Mouse (Mus musculus): ENCODE data around the gene Wipf3. TPM values are rescaled to one million over a fixed set of nuclear protein-coding genes. Genes with fewer than 3 reads are reported as not detected.

Wipf3 gene
- polyA plus RNA-seq, 1 experiment, result 0.20 TPM

- Histone ChIP-seq H3K27me3 (ENCODE audit: control insufficient read depth, insufficient read depth, low read length) (no peaks in the 10 kb centered on the region), H3K36me3 (ENCODE audit: control insufficient read depth, insufficient read depth, low read length) (no peaks in the 10 kb centered on the region), H3K4me1 (ENCODE audit: control insufficient read depth, insufficient read depth, insufficient read length) (no peaks in the 10 kb centered on the region), H3K27ac (ENCODE audit: insufficient read depth, low read length) (no peak overlapping the region), H3K4me3 (ENCODE audit: extremely low read depth, insufficient read depth, insufficient read length) (no peak overlapping the region)
- DNase-seq (ENCODE audit: low read depth in 1 of 2, low spot score in 2 of 2), result no peak
- TF ChIP-seq POLR2A (IDR thresholded peaks at IDR 0.05; ENCODE audit: low read depth, low read length) (no peak), CTCF (IDR thresholded peaks at IDR 0.05; ENCODE audit: extremely low read depth, insufficient read depth, insufficient read length, insufficient replicate concordance) (no peak)
- WGBS, result 83% methylated on average over 9 of the region's 9 CpGs
Measured at GRCm38 (mm10) chr6:54540252-54540887, 111.0 kb downstream of the Wipf3 start.

GRCm38 (mm10) chr6:54542836-54543235 lies 113.4 kb downstream of the Wipf3 start:
- no peak for TF ChIP-seq POLR2A (IDR thresholded peaks at IDR 0.05; ENCODE audit: low read depth, low read length)
- TF ChIP-seq CTCF (IDR thresholded peaks at IDR 0.05; ENCODE audit: extremely low read depth, insufficient read depth, insufficient read length, insufficient replicate concordance), result no peak
- Histone ChIP-seq H3K4me3 (ENCODE audit: extremely low read depth, insufficient read depth, insufficient read length) (no peak overlapping the region), H3K27ac (ENCODE audit: insufficient read depth, low read length) (no peak overlapping the region), H3K4me1 (ENCODE audit: control insufficient read depth, insufficient read depth, insufficient read length) (no peaks in the 10 kb centered on the region), H3K27me3 (ENCODE audit: control insufficient read depth, insufficient read depth, low read length) (no peaks in the 10 kb centered on the region), H3K36me3 (ENCODE audit: control insufficient read depth, insufficient read depth, low read length) (no peaks in the 10 kb centered on the region)
- no peak for DNase-seq (ENCODE audit: low read depth in 1 of 2, low spot score in 2 of 2)
- whole genome bisulfite sequencing, result 90% methylated on average over 7 of the region's 7 CpGs

GRCm38 (mm10) chr6:54543646-54544045 lies 114.2 kb downstream of the Wipf3 start:
- Histone ChIP-seq H3K4me3 (ENCODE audit: extremely low read depth, insufficient read depth, insufficient read length) (no peak overlapping the region), H3K27ac (ENCODE audit: insufficient read depth, low read length) (no peak overlapping the region), H3K27me3 (ENCODE audit: control insufficient read depth, insufficient read depth, low read length) (no peaks in the 10 kb centered on the region), H3K4me1 (ENCODE audit: control insufficient read depth, insufficient read depth, insufficient read length) (no peaks in the 10 kb centered on the region), H3K36me3 (ENCODE audit: control insufficient read depth, insufficient read depth, low read length) (no peaks in the 10 kb centered on the region)
- WGBS, result 65% methylated on average over 2 of the region's 2 CpGs
- no peak for TF ChIP-seq CTCF (IDR thresholded peaks at IDR 0.05; ENCODE audit: extremely low read depth, insufficient read depth, insufficient read length, insufficient replicate concordance)
- no peak for TF ChIP-seq POLR2A (IDR thresholded peaks at IDR 0.05; ENCODE audit: low read depth, low read length)
- no peak for DNase-seq (ENCODE audit: low read depth in 1 of 2, low spot score in 2 of 2)

- no peaks in the 10 kb centered on the region for H3K4me1 ChIP-seq (ENCODE audit: control insufficient read depth, insufficient read depth, insufficient read length)
- no peaks in the 10 kb centered on the region for H3K36me3 ChIP-seq (ENCODE audit: control insufficient read depth, insufficient read depth, low read length)
- no peak for TF ChIP-seq POLR2A (IDR thresholded peaks at IDR 0.05; ENCODE audit: low read depth, low read length)
- TF ChIP-seq CTCF (IDR thresholded peaks at IDR 0.05; ENCODE audit: extremely low read depth, insufficient read depth, insufficient read length, insufficient replicate concordance), result no peak
- H3K27ac ChIP-seq (ENCODE audit: insufficient read depth, low read length), result no peak overlapping the region
- DNase-seq (ENCODE audit: low read depth in 1 of 2, low spot score in 2 of 2), result no peak
- no peaks in the 10 kb centered on the region for H3K27me3 ChIP-seq (ENCODE audit: control insufficient read depth, insufficient read depth, low read length)
- H3K4me3 ChIP-seq (ENCODE audit: extremely low read depth, insufficient read depth, insufficient read length), result no peak overlapping the region
- 71% methylated on average over 13 of the region's 13 CpGs for WGBS
Measured at GRCm38 (mm10) chr6:54548314-54549019, 119.1 kb downstream of the Wipf3 start.

- Histone ChIP-seq H3K27ac (ENCODE audit: insufficient read depth, low read length) (no peak overlapping the region), H3K4me1 (ENCODE audit: control insufficient read depth, insufficient read depth, insufficient read length) (no peaks in the 10 kb centered on the region), H3K4me3 (ENCODE audit: extremely low read depth, insufficient read depth, insufficient read length) (no peak overlapping the region), H3K27me3 (ENCODE audit: control insufficient read depth, insufficient read depth, low read length) (no peaks in the 10 kb centered on the region), H3K36me3 (ENCODE audit: control insufficient read depth, insufficient read depth, low read length) (no peaks in the 10 kb centered on the region)
- WGBS, result 73% methylated on average over 4 of the region's 4 CpGs
- no peak for DNase-seq (ENCODE audit: low read depth in 1 of 2, low spot score in 2 of 2)
- TF ChIP-seq CTCF (IDR thresholded peaks at IDR 0.05; ENCODE audit: extremely low read depth, insufficient read depth, insufficient read length, insufficient replicate concordance) (no peak), POLR2A (IDR thresholded peaks at IDR 0.05; ENCODE audit: low read depth, low read length) (no peak)
Measured at GRCm38 (mm10) chr6:54549311-54549710, 119.9 kb downstream of the Wipf3 start.

- no peak for DNase-seq (ENCODE audit: low read depth in 1 of 2, low spot score in 2 of 2)
- TF ChIP-seq CTCF (IDR thresholded peaks at IDR 0.05; ENCODE audit: extremely low read depth, insufficient read depth, insufficient read length, insufficient replicate concordance) (no peak), POLR2A (IDR thresholded peaks at IDR 0.05; ENCODE audit: low read depth, low read length) (no peak)
- H3K4me3 ChIP-seq (ENCODE audit: extremely low read depth, insufficient read depth, insufficient read length), result no peak overlapping the region
- 78% methylated on average over 7 of the region's 7 CpGs for WGBS
- H3K4me1 ChIP-seq (ENCODE audit: control insufficient read depth, insufficient read depth, insufficient read length), result no peaks in the 10 kb centered on the region
- H3K36me3 ChIP-seq (ENCODE audit: control insufficient read depth, insufficient read depth, low read length), result no peaks in the 10 kb centered on the region
- no peak overlapping the region for H3K27ac ChIP-seq (ENCODE audit: insufficient read depth, low read length)
- H3K27me3 ChIP-seq (ENCODE audit: control insufficient read depth, insufficient read depth, low read length), result no peaks in the 10 kb centered on the region
Measured at GRCm38 (mm10) chr6:54550801-54551323, 121.5 kb downstream of the Wipf3 start.

Data from spleen, adult 2 months (tissue).